Mouse (Mus musculus) liver, embryonic 14.5 days (tissue): ENCODE results near the gene Slc5a3. TPM values are rescaled to one million over a fixed set of nuclear protein-coding genes. Genes with fewer than 3 reads are reported as not detected.

ENCODE experiments used
- ATAC-seq: fragments of 200-750 bp; cut with Nextera tagmentation; 2 replicates; pipeline ENCODE4 v1.8.0; 2017; ENCODE audit warnings: moderate number of reproducible peaks, mild to moderate bottlenecking, moderate library complexity; ENCODE audit not compliant: insufficient read depth
- DNase-seq, 3 experiments: peaks; one replicate each; pipeline ENCODE4 v3.0.0-alpha.2; 2012 to 2013; ENCODE audit warnings: low read depth in 3 of 3, low spot score in 3 of 3
- H3K27ac ChIP-seq: fragments of 300-500 bp; sonication (generic); 2 replicates; pipeline ENCODE4 v1.5.1; 2014; ENCODE audit warnings: moderate library complexity, mild to moderate bottlenecking, control low read depth, inconsistent platforms
- H3K27me3 ChIP-seq: fragments of 300-500 bp; sonication (generic); 2 replicates; pipeline ENCODE4 v1.6.1; 2014; ENCODE audit warnings: mild to moderate bottlenecking, low read length, moderate library complexity; ENCODE audit not compliant: control insufficient read depth, insufficient read depth
- H3K36me3 ChIP-seq: fragments of 300-500 bp; sonication (generic); replicated peaks from 2 replicates; pipeline ENCODE4 v1.6.1; 2014; ENCODE audit warnings: low read depth; ENCODE audit not compliant: control insufficient read depth, insufficient read depth
- H3K4me1 ChIP-seq, 2 experiments: fragments of 200-500 bp in 1 of 2; fragments of 300-500 bp in 1 of 2; sonication (generic) in 1 of 2; replicated peaks; 2 replicates each; pipeline ENCODE4 v1.6.1; 2012 to 2014; ENCODE audit warnings: antibody characterized with exemption in 1 of 2, inconsistent platforms in 1 of 2, low read length in 1 of 2; ENCODE audit not compliant: control insufficient read depth in 2 of 2, insufficient read depth in 2 of 2
- H3K4me2 ChIP-seq: fragments of 300-500 bp; sonication (generic); 2 replicates; pipeline ENCODE4 v1.6.1; 2014; ENCODE audit warnings: low read depth, mild to moderate bottlenecking, control low read depth, moderate library complexity
- H3K4me3 ChIP-seq, 2 experiments: fragments of 200-500 bp in 1 of 2; fragments of 300-500 bp in 1 of 2; sonication (generic) in 1 of 2; 2 replicates each; pipeline ENCODE4 v1.5.1; 2012 to 2014; ENCODE audit warnings: low read depth in 2 of 2, low read length in 2 of 2, mild to moderate bottlenecking in 2 of 2, control low read depth in 1 of 2, inconsistent platforms in 1 of 2, moderate library complexity in 1 of 2; ENCODE audit not compliant: insufficient read depth in 1 of 2
- H3K9ac ChIP-seq: fragments of 300-500 bp; sonication (generic); replicated peaks from 2 replicates; pipeline ENCODE4 v1.6.1; 2014; ENCODE audit warnings: mild to moderate bottlenecking, control low read depth, moderate library complexity
- H3K9me3 ChIP-seq: fragments of 300-500 bp; sonication (generic); 2 replicates; pipeline ENCODE4 v1.6.1; 2016; ENCODE audit warnings: low read length, mixed read lengths; ENCODE audit not compliant: control insufficient read depth
- CTCF ChIP-seq: IDR thresholded peaks from 2 replicates; pipeline ENCODE4 v1.5.1; 2016; ENCODE audit warnings: antibody characterized with exemption, low read depth, control low read depth
- EP300 ChIP-seq: IDR thresholded peaks from 2 replicates; pipeline ENCODE4 v1.6.1; 2016; ENCODE audit warnings: antibody characterized with exemption, low read depth
- WGBS: fragments of 180-500 bp; shearing (Covaris S2); extraction: QIAGEN DNeasy Blood & Tissue Kit; methylation state at CpG from one replicate; pipeline ENCODE4 v1.1.7; 2014; ENCODE audit not compliant: insufficient replicate concordance; 5-methylcytosine and 5-hydroxymethylcytosine counted together
- polyA plus RNA-seq, 2 experiments: library from polyadenylated mRNA; depleted of rRNA in 1 of 2; stranded (reverse) in 1 of 2; unstranded in 1 of 2; fragments of >200 nt; fragmentation: Nextera tagmentation in 1 of 2; extraction: Ambion mirVana in 1 of 2; gene quantifications; 2 replicates each; pipeline versions ENCODE4 v1.2.1 to v1.2.3; 2012 to 2014

Gene Slc5a3
- polyA plus RNA-seq, 2 experiments, result 0.44 to 0.70 TPM

GRCm38 (mm10) chr16:92037891-92038607, 20.1 kb upstream of the Slc5a3 start:
- Histone ChIP-seq H3K4me1 (no peaks in the 10 kb centered on the region), H3K9ac (no peak overlapping the region), H3K4me3 (no peak overlapping the region), H3K36me3 (no peaks in the 10 kb centered on the region), H3K9me3 (no peaks in the 10 kb centered on the region), H3K27me3 (no peaks in the 10 kb centered on the region), H3K27ac (no peak overlapping the region), H3K4me2 (no peak overlapping the region)
- DNase-seq (no peak), ATAC-seq (no peak)
- 65% methylated on average over 21 of the region's 21 CpGs for WGBS
- no peak for TF ChIP-seq EP300

GRCm38 (mm10) chr16:92039421-92039820, 18.7 kb upstream of the Slc5a3 start:
- 81% methylated on average over 7 of the region's 7 CpGs for WGBS
- H3K4me1 ChIP-seq, result no peaks in the 10 kb centered on the region
- H3K27ac ChIP-seq, result no peak overlapping the region
- TF ChIP-seq CTCF (no peak), EP300 (no peak)
- ATAC-seq (0 out of 2 replicates have a peak, but pooled peaks have one; percentile 45), DNase-seq (no peak)
- H3K36me3 ChIP-seq, result no peaks in the 10 kb centered on the region
- H3K9ac ChIP-seq, result no peak overlapping the region
- no peaks in the 10 kb centered on the region for H3K27me3 ChIP-seq
- no peak overlapping the region for H3K4me2 ChIP-seq
- no peaks in the 10 kb centered on the region for H3K9me3 ChIP-seq
- H3K4me3 ChIP-seq, result no peak overlapping the region

- H3K4me2 ChIP-seq, result no peak overlapping the region
- H3K9me3 ChIP-seq, result no peaks in the 10 kb centered on the region
- no peak overlapping the region for H3K4me3 ChIP-seq
- 81% methylated on average over 11 of the region's 11 CpGs for WGBS
- TF ChIP-seq CTCF (no peak), EP300 (no peak)
- H3K4me1 ChIP-seq, result no peaks in the 10 kb centered on the region
- no peaks in the 10 kb centered on the region for H3K27me3 ChIP-seq
- H3K36me3 ChIP-seq, result no peaks in the 10 kb centered on the region
- H3K27ac ChIP-seq, result no peak overlapping the region
- ATAC-seq (no peak), DNase-seq (no peak)
- no peak overlapping the region for H3K9ac ChIP-seq
These were observed 18.2 kb upstream of the Slc5a3 start for GRCm38 (mm10) chr16:92039966-92040365.

- H3K9me3 ChIP-seq, result no peaks in the 10 kb centered on the region; the same call in 1 of the 2 replicates
- no peak overlapping the region for H3K9ac ChIP-seq
- no peak overlapping the region for H3K4me2 ChIP-seq
- ATAC-seq, result no peak
- WGBS, result 56% methylated on average over 7 of the region's 7 CpGs
- TF ChIP-seq CTCF (no peak), EP300 (no peak)
- no peak overlapping the region for H3K4me3 ChIP-seq
- no peaks in the 10 kb centered on the region for H3K36me3 ChIP-seq
- H3K4me1 ChIP-seq, result no peaks in the 10 kb centered on the region
- H3K27ac ChIP-seq, result no peak overlapping the region
- no peaks in the 10 kb centered on the region for H3K27me3 ChIP-seq
- DNase-seq, result no peak
These were observed 6.3 kb upstream of the Slc5a3 start for GRCm38 (mm10) chr16:92051777-92052310.

GRCm38 (mm10) chr16:92052569-92052968, 5.6 kb upstream of the Slc5a3 start:
- Histone ChIP-seq H3K36me3 (no peaks in the 10 kb centered on the region), H3K9ac (no peak overlapping the region), H3K27me3 (no peaks in the 10 kb centered on the region), H3K9me3 (no peaks in the 10 kb centered on the region; the same call in 1 of the 2 replicates), H3K27ac (no peak overlapping the region), H3K4me1 (peaks cover 2 to 3% of the 10 kb centered on the region in 2 experiments; a peak in 1 of 4 replicates), H3K4me2 (no peak overlapping the region), H3K4me3 (no peak overlapping the region)
- no peak for ATAC-seq
- TF ChIP-seq CTCF (no peak), EP300 (no peak)
- 67% methylated on average over 10 of the region's 10 CpGs for WGBS
- no peak for DNase-seq
